Mouse (Mus musculus) ES-Bruce4 (cell line): ENCODE results near the gene Tril.

Experiments used
- CTCF ChIP-seq: IDR thresholded peaks from one replicate; pipeline ENCODE4 v1.8.1; 2011; ENCODE audit warnings: low read depth, low read length
- EP300 ChIP-seq: IDR thresholded peaks from 2 replicates; pipeline ENCODE4 v1.6.1; 2011; ENCODE audit warnings: low read depth, low read length; ENCODE audit not compliant: insufficient read depth

DNA sequence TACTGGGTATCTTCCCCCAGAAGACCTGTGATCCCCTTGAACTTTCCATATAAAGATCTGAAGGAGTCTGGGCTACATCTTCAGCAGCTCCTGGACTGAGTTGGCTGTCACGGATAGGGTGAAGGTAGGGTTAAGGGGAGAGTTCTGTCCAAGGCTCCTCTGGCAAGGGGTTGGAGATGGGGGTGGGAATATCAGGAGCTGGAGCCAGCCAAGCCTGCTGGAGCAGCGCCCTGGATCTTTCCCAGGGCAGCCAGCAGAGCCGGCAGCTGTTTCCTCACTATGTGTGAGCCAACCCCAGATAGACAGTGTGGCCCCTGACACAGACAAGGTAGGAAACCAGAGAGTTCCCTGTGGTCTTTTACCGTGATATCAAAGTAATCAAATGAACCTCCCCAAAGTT is 4.6 kb upstream of the Tril start:
- TF ChIP-seq CTCF (no peak), EP300 (no peak)
